Mouse (Mus musculus) embryonic facial prominence, embryonic 10.5 days (tissue): ENCODE data around the gene Arid1b. TPM values are rescaled to one million over a fixed set of nuclear protein-coding genes. Genes with fewer than 3 reads are reported as not detected.

Experiments used
- DNase-seq: peaks from one replicate; pipeline ENCODE4 v3.0.0-alpha.2; 2017; ENCODE audit warnings: low spot score
- H3K27ac ChIP-seq: fragments of 300-500 bp; sonication (generic); replicated peaks from 2 replicates; pipeline ENCODE4 v1.5.1; 2016; ENCODE audit warnings: mild to moderate bottlenecking
- H3K27me3 ChIP-seq: fragments of 300-500 bp; sonication (generic); replicated peaks from 2 replicates; pipeline ENCODE4 v1.6.1; 2016; ENCODE audit warnings: low read depth, mild to moderate bottlenecking; ENCODE audit not compliant: poor library complexity, severe bottlenecking
- H3K36me3 ChIP-seq: fragments of 300-500 bp; sonication (generic); replicated peaks from 2 replicates; pipeline ENCODE4 v1.6.1; 2016; ENCODE audit warnings: mild to moderate bottlenecking, moderate library complexity
- H3K4me1 ChIP-seq: fragments of 300-500 bp; sonication (generic); 2 replicates; pipeline ENCODE4 v1.6.1; 2016
- H3K4me3 ChIP-seq: fragments of 300-500 bp; sonication (generic); 2 replicates; pipeline ENCODE4 v1.5.1; 2016; ENCODE audit warnings: mild to moderate bottlenecking, moderate library complexity
- H3K9me3 ChIP-seq: fragments of 300-500 bp; sonication (generic); 2 replicates; pipeline ENCODE4 v1.6.1; 2016; ENCODE audit warnings: mild to moderate bottlenecking
- WGBS: fragments of 180-500 bp; shearing (Covaris S2); methylation state at CpG from one replicate; pipeline ENCODE4 v1.1.7; 2016; 5-methylcytosine and 5-hydroxymethylcytosine counted together
- polyA plus RNA-seq: library from polyadenylated mRNA; unstranded; fragments of >200 nt; fragmentation: Nextera tagmentation; extraction: Ambion mirVana; gene quantifications from 2 replicates; pipeline ENCODE4 v1.2.1, GENCODE M21; 2016

The Arid1b gene
- polyA plus RNA-seq, 1 experiment from 2014 or later: 12.4 TPM

GRCm38 (mm10) chr17:4996814-4997549 lies 2.9 kb downstream of the Arid1b start:
- Histone ChIP-seq H3K27me3 (no peaks in the 10 kb centered on the region), H3K27ac (peak overlapping the region; percentile 100), H3K4me3 (peak overlapping the region; percentile 97), H3K4me1 (peaks cover 55% of the 10 kb centered on the region), H3K9me3 (no peaks in the 10 kb centered on the region), H3K36me3 (no peaks in the 10 kb centered on the region)
- under 1% methylated on average over 20 of the region's 20 CpGs for WGBS
- DNase-seq: peak; percentile 55

- Histone ChIP-seq H3K27ac (no peak overlapping the region), H3K4me1 (peaks cover 62% of the 10 kb centered on the region), H3K9me3 (no peaks in the 10 kb centered on the region), H3K4me3 (peak overlapping the region; percentile 97), H3K36me3 (no peaks in the 10 kb centered on the region), H3K27me3 (no peaks in the 10 kb centered on the region)
- 54% methylated on average over 3 of the region's 3 CpGs for WGBS
- DNase-seq: no peak
Measured at GRCm38 (mm10) chr17:4997968-4998367, 3.8 kb downstream of the Arid1b start.

- no peaks in the 10 kb centered on the region for H3K9me3 ChIP-seq
- no peak for DNase-seq
- no peaks in the 10 kb centered on the region for H3K27me3 ChIP-seq
- no peak overlapping the region for H3K27ac ChIP-seq
- H3K4me3 ChIP-seq: no peak overlapping the region
- peaks cover 66% of the 10 kb centered on the region for H3K4me1 ChIP-seq
- no peaks in the 10 kb centered on the region for H3K36me3 ChIP-seq
- 81% methylated on average over 1 of the region's 1 CpGs for WGBS
Measured at GRCm38 (mm10) chr17:4999256-4999655, 5.1 kb downstream of the Arid1b start.

DNA sequence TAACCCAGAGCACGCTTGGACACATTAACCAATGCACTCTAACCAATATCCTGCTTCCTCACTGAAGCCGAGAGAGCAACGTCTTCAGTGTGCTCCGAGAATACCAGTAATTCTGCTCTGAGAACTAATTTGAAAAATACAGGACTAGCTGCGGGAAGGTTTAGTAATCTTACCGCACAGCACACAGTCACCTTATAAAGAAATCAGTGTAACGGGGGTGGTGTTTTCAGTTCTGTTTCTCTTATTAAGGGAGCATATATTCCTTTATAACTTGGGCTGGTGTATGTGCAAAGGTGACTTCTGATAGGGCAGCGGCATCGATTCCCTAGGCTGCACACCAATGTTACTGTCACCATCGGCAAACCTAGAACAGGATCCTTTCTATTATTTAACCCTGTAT lies 5.9 kb downstream of the Arid1b start:
- 69% methylated on average over 10 of the region's 10 CpGs for WGBS
- H3K4me1 ChIP-seq: peaks cover 73% of the 10 kb centered on the region
- no peak overlapping the region for H3K27ac ChIP-seq
- H3K4me3 ChIP-seq: peak overlapping the region; percentile 33; the same call in 1 of the 2 replicates
- DNase-seq: no peak
- no peaks in the 10 kb centered on the region for H3K27me3 ChIP-seq
- no peaks in the 10 kb centered on the region for H3K9me3 ChIP-seq
- no peaks in the 10 kb centered on the region for H3K36me3 ChIP-seq

DNA sequence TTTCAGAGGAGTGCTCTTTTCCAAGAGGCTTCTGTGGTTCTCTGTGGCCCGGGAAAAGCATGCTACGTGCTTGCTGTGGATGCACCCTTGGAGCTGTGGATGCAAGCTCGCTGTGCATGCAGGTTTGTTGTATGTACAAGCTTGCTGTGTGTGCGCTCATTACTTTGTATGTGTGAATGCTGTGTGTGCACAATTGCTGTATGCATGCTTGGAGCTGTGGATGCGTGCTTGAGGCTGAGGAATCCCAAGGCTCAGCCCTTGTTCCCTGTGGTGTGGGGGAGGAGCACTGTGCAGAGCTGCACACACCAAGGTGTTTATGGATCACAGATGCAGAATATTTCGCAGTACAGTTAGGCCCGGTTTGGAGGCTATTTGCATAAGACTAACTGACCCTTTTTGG lies 6.7 kb downstream of the Arid1b start:
- Histone ChIP-seq H3K36me3 (no peaks in the 10 kb centered on the region), H3K9me3 (no peaks in the 10 kb centered on the region), H3K4me3 (peak overlapping the region; percentile 38), H3K4me1 (peaks cover 82% of the 10 kb centered on the region), H3K27ac (no peak overlapping the region), H3K27me3 (no peaks in the 10 kb centered on the region)
- DNase-seq: no peak
- WGBS: 65% methylated on average over 7 of the region's 7 CpGs

DNA sequence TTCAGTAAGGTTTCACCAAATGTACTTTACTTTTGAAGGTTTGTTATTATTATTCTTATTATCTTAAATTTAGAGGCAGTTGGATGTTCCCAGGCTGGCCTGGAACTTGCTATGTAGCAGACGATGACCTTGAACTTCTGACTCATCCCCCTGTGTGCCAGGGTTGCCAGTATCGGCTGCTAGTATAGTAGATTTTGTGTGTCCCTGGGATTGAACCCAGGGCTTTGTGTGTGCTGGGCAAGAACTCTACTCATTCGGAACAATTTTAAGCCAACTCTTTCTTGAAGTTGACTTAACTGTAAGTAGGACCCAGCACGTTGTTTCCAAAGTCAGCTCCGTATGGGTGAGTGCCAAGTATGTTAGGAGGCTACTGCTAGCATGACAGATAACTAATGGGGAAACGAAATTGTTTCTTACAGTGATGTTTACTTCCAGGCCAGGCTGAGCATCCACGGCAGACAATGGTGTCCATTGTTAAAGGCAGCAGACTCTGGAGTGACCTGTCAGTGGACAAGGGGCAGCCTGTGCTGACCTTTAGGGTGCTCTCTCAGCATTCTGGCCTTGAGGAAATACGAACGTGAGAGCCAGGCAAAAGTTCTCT lies 7.5 kb downstream of the Arid1b start:
- Histone ChIP-seq H3K4me3 (0 out of 2 replicates have a peak overlapping the region, but pooled peaks have one; percentile 13), H3K4me1 (peaks cover 88% of the 10 kb centered on the region), H3K27ac (no peak overlapping the region), H3K36me3 (no peaks in the 10 kb centered on the region), H3K9me3 (no peaks in the 10 kb centered on the region), H3K27me3 (no peaks in the 10 kb centered on the region)
- 34% methylated on average over 9 of the region's 9 CpGs for WGBS
- DNase-seq: no peak

DNA sequence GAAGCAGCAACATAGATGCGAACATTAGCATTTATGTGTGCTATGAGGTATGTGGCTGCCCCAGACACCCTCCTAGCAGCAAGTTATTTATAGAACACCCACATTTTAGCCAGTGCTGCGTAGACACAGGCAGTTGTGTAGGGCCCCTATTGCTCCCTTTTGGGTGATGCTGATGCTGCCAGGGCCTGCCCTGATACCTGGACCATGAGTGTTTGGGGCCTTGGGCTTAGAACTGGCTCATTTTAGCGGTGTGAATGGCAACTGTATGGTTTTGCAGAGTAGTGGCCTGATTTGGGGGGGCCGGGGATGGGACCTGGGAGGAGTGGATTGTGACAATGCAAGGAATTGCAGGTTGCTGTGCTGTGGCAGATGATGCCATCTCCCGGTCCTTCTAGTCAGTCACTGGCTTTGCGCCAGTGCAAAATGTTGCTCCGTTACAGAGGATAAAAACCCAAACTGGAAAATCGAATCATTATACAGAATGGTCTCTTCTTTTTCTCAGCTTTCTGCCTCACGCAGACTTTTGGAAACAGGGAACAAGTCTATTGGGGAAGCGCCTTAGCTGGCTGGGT lies 8.9 kb downstream of the Arid1b start:
- Histone ChIP-seq H3K27me3 (no peaks in the 10 kb centered on the region), H3K9me3 (no peaks in the 10 kb centered on the region), H3K27ac (no peak overlapping the region), H3K4me3 (no peak overlapping the region), H3K36me3 (no peaks in the 10 kb centered on the region), H3K4me1 (peaks cover 94% of the 10 kb centered on the region)
- DNase-seq: no peak
- WGBS: 88% methylated on average over 10 of the region's 10 CpGs

DNA sequence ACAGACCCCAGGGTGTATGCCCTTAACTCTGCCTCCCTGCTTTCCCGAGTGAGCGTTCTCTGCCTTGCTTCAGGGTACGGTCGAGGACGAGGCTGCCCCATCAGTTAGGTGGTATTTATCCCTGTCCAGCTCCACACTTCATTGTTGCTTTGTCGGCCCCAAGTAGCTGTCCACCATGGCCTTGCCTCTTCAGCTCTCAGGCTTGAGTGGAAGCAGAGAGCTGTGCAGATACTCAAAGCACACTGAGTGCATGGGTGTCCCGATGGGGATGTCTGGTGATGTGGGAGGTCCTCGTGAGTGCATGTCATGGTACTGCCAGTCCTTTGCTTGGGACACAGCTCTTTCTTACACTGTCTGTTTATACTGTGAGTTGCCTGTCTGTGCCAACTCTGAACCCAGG lies 10.1 kb downstream of the Arid1b start:
- H3K27ac ChIP-seq: no peak overlapping the region
- no peaks in the 10 kb centered on the region for H3K9me3 ChIP-seq
- 54% methylated on average over 8 of the region's 8 CpGs for WGBS
- no peak overlapping the region for H3K4me3 ChIP-seq
- DNase-seq: no peak
- H3K27me3 ChIP-seq: no peaks in the 10 kb centered on the region
- H3K36me3 ChIP-seq: no peaks in the 10 kb centered on the region
- peaks cover 98% of the 10 kb centered on the region for H3K4me1 ChIP-seq

DNA sequence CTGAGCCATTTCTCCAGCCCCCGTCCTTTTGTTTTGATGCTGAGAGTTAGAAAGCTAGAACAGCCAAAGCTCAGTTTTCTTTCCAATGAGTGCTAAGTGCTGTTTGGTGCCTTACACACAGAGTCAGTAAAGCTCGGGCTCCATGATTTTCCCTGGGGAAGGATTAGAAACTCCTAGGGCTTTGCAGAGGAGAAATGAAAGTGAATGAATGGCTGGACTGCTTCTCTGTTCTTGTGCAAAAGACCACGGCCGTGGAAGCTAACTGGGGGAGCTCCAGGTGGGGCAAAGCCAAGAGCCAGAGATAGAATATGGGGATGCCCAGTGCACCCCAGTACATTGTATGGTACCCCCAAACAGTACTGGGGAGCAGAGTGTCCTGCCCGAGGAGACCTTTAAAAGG lies 10.6 kb downstream of the Arid1b start:
- Histone ChIP-seq H3K27ac (no peak overlapping the region), H3K27me3 (no peaks in the 10 kb centered on the region), H3K36me3 (no peaks in the 10 kb centered on the region), H3K4me1 (peaks cover 98% of the 10 kb centered on the region), H3K4me3 (no peak overlapping the region), H3K9me3 (no peaks in the 10 kb centered on the region)
- 60% methylated on average over 5 of the region's 5 CpGs for WGBS
- DNase-seq: no peak

DNA sequence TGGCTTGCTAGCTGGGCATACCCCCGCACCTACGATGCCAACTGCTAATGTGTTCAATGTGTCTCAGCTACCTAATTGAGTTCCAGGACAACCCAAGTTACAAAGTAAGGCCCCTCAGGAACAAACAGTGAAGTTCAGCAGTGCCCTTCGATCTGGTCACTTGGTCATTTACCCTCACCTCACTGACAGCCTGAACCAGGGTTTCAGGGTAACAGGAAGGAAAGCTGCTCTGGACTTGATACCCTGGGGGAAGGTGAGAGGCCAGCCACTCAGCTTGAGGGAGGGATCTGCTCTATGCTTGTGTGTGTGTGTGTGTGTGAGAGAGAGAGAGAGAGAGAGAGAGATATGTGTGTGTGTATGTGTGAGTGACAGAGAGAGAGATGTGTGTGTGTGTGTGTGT lies 11.2 kb downstream of the Arid1b start:
- no peak for DNase-seq
- Histone ChIP-seq H3K36me3 (no peaks in the 10 kb centered on the region), H3K27ac (no peak overlapping the region), H3K27me3 (no peaks in the 10 kb centered on the region), H3K9me3 (no peaks in the 10 kb centered on the region), H3K4me3 (no peak overlapping the region), H3K4me1 (peaks cover 98% of the 10 kb centered on the region)
- WGBS: 64% methylated on average over 3 of the region's 3 CpGs

GRCm38 (mm10) chr17:5007156-5007658 lies 13.1 kb downstream of the Arid1b start:
- H3K4me3 ChIP-seq: peak overlapping the region; percentile 21; the same call in 1 of the 2 replicates
- H3K27ac ChIP-seq: no peak overlapping the region
- H3K4me1 ChIP-seq: peaks cover 93% of the 10 kb centered on the region
- no peaks in the 10 kb centered on the region for H3K36me3 ChIP-seq
- DNase-seq: peak; percentile 34
- no peaks in the 10 kb centered on the region for H3K9me3 ChIP-seq
- H3K27me3 ChIP-seq: no peaks in the 10 kb centered on the region
- WGBS: 23% methylated on average over 15 of the region's 15 CpGs

- Histone ChIP-seq H3K9me3 (no peaks in the 10 kb centered on the region), H3K27me3 (no peaks in the 10 kb centered on the region), H3K36me3 (no peaks in the 10 kb centered on the region), H3K27ac (no peak overlapping the region), H3K4me1 (peaks cover 93% of the 10 kb centered on the region), H3K4me3 (no peak overlapping the region)
- peak; percentile 35 for DNase-seq
- 80% methylated on average over 10 of the region's 10 CpGs for WGBS
Measured at GRCm38 (mm10) chr17:5008236-5008635, 14.1 kb downstream of the Arid1b start.

DNA sequence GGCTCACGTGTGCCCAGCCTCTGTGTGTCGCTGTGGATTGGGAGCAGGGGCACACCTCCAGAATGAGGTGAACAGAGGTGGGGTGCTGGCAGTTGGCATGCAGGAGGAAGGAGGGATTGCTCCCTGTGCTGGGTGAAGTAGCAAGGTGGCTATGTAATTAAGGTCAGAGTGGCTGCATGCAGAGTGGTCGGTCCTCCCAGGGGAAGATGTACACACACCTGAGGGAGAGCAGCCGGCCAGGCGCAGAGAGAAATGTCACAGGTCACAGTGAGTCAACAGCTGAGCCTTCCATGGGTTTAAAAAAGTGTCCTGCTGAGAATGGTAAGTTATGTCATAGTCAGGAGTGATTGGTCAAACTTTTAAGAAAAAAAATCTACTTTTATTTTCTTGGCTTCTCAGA lies 14.6 kb downstream of the Arid1b start:
- Histone ChIP-seq H3K27ac (no peak overlapping the region), H3K36me3 (no peaks in the 10 kb centered on the region), H3K27me3 (no peaks in the 10 kb centered on the region), H3K4me3 (no peak overlapping the region), H3K9me3 (no peaks in the 10 kb centered on the region; the same call in 1 of the 2 replicates), H3K4me1 (peaks cover 90% of the 10 kb centered on the region)
- no peak for DNase-seq
- WGBS: 66% methylated on average over 5 of the region's 5 CpGs
